Mouse (Mus musculus) liver, embryonic 16.5 days (tissue): ENCODE measurements around the gene H2-DMb1. TPM values are rescaled to one million over a fixed set of nuclear protein-coding genes. Genes with fewer than 3 reads are reported as not detected.

ENCODE experiments used
- ATAC-seq: fragments of 200-750 bp; cut with Nextera tagmentation; 2 replicates; pipeline ENCODE4 v1.8.0; 2017; ENCODE audit warnings: low read depth, mild to moderate bottlenecking, moderate number of reproducible peaks, moderate library complexity
- H3K27ac ChIP-seq: fragments of 300-500 bp; sonication (generic); 2 replicates; pipeline ENCODE4 v1.5.1; 2014; ENCODE audit warnings: mild to moderate bottlenecking, low read length
- H3K27me3 ChIP-seq: fragments of 300-500 bp; sonication (generic); 2 replicates; pipeline ENCODE4 v1.6.1; 2014; ENCODE audit warnings: low read depth, low read length, mixed read lengths; ENCODE audit not compliant: control insufficient read depth, insufficient read depth
- H3K36me3 ChIP-seq: fragments of 300-500 bp; sonication (generic); 2 replicates; pipeline ENCODE4 v1.6.1; 2014; ENCODE audit warnings: mild to moderate bottlenecking; ENCODE audit not compliant: control insufficient read depth, insufficient read depth
- H3K4me1 ChIP-seq: fragments of 300-500 bp; sonication (generic); 2 replicates; pipeline ENCODE4 v1.6.1; 2014; ENCODE audit warnings: low read depth, low read length, mixed read lengths; ENCODE audit not compliant: control insufficient read depth
- H3K4me2 ChIP-seq: fragments of 300-500 bp; sonication (generic); 2 replicates; pipeline ENCODE4 v1.6.1; 2014; ENCODE audit warnings: low read depth, low read length, mixed read lengths
- H3K4me3 ChIP-seq: fragments of 300-500 bp; sonication (generic); 2 replicates; pipeline ENCODE4 v1.5.1; 2014; ENCODE audit warnings: low read depth, mild to moderate bottlenecking, low read length
- H3K9ac ChIP-seq: fragments of 300-500 bp; sonication (generic); 2 replicates; pipeline ENCODE4 v1.6.1; 2014; ENCODE audit warnings: low read depth, low read length
- H3K9me3 ChIP-seq: fragments of 300-500 bp; sonication (generic); replicated peaks from 2 replicates; pipeline ENCODE4 v1.6.1; 2016; ENCODE audit warnings: low read length; ENCODE audit not compliant: control insufficient read depth
- WGBS: fragments of 180-500 bp; shearing (Covaris S2); extraction: QIAGEN DNeasy Blood & Tissue Kit; methylation state at CpG from one replicate; pipeline ENCODE4 v1.1.7; 2014; ENCODE audit not compliant: insufficient replicate concordance; 5-methylcytosine and 5-hydroxymethylcytosine counted together
- polyA plus RNA-seq: library from polyadenylated mRNA; unstranded; fragments of >200 nt; fragmentation: Nextera tagmentation; extraction: Ambion mirVana; gene quantifications from 2 replicates; pipeline ENCODE4 v1.2.1, GENCODE M21; 2015

H2-DMb1 gene
- polyA plus RNA-seq, 1 experiment from 2014 or later = 1.5 TPM

DNA sequence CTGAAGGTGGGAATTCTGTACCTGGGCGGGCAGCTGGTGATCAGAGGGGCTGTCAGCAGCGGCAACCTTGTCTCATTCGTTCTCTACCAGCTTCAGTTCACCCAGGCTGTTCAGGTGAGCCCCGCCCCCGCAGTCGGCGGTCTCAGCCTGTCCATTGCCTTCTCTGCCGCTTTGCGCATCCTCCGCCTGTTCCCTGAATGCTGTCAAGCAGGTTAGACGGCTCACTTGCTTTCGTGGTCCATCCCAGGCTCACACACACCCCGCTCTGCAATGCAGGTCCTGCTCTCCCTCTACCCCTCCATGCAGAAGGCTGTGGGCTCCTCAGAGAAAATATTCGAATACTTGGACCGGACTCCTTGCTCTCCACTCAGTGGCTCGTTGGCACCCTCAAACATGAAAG is 40.0 kb downstream of the H2-DMb1 start:
- no peaks in the 10 kb centered on the region for H3K9me3 ChIP-seq
- ATAC-seq = no peak
- H3K27me3 ChIP-seq = peaks cover 19% of the 10 kb centered on the region
- H3K4me3 ChIP-seq = no peak overlapping the region
- H3K4me2 ChIP-seq = no peak overlapping the region
- H3K27ac ChIP-seq = no peak overlapping the region
- H3K9ac ChIP-seq = no peak overlapping the region
- H3K36me3 ChIP-seq = no peaks in the 10 kb centered on the region
- WGBS = 51% methylated on average over 16 of the region's 16 CpGs
- peaks cover 17% of the 10 kb centered on the region for H3K4me1 ChIP-seq

DNA sequence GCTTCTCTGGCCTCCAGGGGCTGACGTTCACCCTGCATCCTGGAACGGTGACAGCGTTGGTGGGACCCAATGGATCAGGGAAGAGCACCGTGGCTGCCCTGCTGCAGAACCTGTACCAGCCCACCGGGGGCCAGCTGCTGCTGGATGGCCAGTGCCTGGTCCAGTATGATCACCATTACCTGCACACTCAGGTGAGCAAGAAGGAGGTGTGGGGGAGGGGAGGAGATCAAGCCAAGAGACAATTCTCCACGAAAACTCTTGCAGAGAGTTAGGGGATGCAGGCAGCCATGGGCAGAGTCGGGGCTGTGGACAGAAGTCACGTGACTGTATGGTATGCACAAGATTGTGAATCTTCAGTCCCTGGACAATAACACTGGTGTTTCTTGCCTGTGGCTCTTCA is 40.6 kb downstream of the H2-DMb1 start:
- 58% methylated on average over 8 of the region's 8 CpGs for WGBS
- no peaks in the 10 kb centered on the region for H3K36me3 ChIP-seq
- peaks cover 24% of the 10 kb centered on the region for H3K27me3 ChIP-seq
- H3K27ac ChIP-seq = no peak overlapping the region
- H3K4me2 ChIP-seq = no peak overlapping the region
- no peak overlapping the region for H3K9ac ChIP-seq
- H3K9me3 ChIP-seq = no peaks in the 10 kb centered on the region
- peaks cover 12% of the 10 kb centered on the region for H3K4me1 ChIP-seq
- ATAC-seq = no peak
- H3K4me3 ChIP-seq = no peak overlapping the region

DNA sequence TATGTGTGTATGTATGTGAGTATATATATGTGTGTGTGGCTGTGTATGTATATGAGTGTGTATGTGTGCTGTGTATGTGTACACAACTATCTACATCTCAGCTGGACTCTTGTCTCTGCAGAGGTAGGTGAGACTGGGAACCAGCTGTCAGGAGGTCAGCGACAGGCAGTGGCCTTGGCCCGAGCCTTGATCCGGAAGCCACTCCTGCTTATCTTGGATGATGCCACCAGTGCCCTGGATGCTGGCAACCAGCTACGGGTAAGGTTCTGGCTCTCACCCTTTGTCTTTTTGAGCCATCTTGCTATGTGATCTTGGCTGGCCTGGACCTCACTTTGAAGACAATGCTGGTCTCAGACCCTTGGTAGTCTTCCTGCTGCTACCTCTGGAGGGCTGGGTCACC is 41.9 kb downstream of the H2-DMb1 start:
- Histone ChIP-seq H3K36me3 (no peaks in the 10 kb centered on the region), H3K4me1 (peaks cover 12% of the 10 kb centered on the region), H3K4me3 (no peak overlapping the region), H3K9ac (no peak overlapping the region), H3K27me3 (peaks cover 24% of the 10 kb centered on the region), H3K9me3 (no peaks in the 10 kb centered on the region), H3K4me2 (no peak overlapping the region), H3K27ac (no peak overlapping the region)
- ATAC-seq = no peak
- 72% methylated on average over 4 of the region's 4 CpGs for WGBS

DNA sequence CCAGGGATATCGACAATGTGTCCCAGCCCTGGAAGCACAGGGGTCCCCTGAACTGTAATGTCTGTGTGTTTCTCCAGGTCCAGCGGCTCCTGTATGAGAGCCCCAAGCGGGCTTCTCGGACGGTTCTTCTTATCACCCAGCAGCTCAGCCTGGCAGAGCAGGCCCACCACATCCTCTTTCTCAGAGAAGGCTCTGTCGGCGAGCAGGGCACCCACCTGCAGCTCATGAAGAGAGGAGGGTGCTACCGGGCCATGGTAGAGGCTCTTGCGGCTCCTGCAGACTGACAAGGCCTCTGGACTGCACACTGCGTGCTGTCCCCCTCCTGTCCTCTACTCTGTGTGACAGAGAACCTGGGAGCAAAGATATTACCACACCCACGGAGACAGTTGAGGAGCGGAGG is 43.6 kb downstream of the H2-DMb1 start:
- H3K27me3 ChIP-seq = peaks cover 24% of the 10 kb centered on the region
- H3K36me3 ChIP-seq = no peaks in the 10 kb centered on the region
- H3K4me1 ChIP-seq = peaks cover 12% of the 10 kb centered on the region
- H3K4me2 ChIP-seq = no peak overlapping the region
- no peak; the same call in 1 of the 2 replicates for ATAC-seq
- H3K9me3 ChIP-seq = no peaks in the 10 kb centered on the region
- no peak overlapping the region for H3K27ac ChIP-seq
- no peak overlapping the region for H3K4me3 ChIP-seq
- H3K9ac ChIP-seq = no peak overlapping the region
- WGBS = 13% methylated on average over 12 of the region's 12 CpGs

DNA sequence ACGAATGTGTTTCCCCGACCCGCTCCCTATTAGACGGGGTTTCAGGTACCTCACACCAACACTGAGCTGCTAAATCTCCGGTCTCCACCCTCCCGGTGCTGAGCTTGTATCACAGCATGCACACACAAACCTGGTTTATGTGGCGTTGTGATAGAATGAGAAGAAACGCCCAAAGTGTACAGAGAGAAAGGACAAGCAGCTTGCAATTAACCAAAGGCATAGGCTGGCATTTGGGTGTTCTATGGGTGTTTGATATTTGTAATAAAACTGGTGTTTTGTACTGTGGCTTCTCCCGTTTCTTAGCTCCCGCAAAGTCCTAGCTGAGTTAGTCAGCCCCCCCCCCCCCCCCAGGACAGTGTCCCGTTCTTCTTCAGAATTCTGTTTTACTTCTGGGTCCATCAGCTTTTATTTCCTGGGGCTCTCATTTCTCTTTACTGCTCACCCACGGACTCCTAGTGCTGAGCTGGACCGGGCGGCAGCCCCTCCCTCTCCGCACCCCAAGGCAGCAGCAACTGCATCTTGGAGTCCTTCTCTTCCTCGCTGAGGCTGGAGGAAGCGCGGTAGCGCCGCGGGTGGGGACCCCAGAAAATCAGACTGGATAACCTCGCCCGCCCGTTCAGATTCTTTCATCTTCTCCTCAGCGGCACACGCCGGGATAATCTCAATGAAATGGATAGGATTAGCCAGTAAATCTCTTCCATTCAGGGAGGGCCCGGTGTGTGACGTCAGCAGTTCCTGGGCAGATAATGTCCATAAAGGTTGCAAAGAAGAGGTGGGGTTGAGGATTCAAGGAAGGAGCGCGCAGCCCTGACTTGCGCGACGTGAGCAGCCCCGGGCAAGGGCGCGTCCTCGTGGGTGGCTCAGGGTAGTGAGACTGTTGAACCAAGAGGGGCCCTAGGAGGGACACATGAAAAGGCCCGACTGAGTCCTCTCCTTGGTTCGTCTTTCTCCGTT is 44.3 kb downstream of the H2-DMb1 start, which contains the start of gene Psmb8:
TSS of gene Psmb8 (plus strand) at position 781 of the 954 bp plus-strand sequence.
- peaks cover 24% of the 10 kb centered on the region for H3K27me3 ChIP-seq
- no peak within 1 kb of the TSS for H3K27ac ChIP-seq
- ATAC-seq = peak; percentile 62

DNA sequence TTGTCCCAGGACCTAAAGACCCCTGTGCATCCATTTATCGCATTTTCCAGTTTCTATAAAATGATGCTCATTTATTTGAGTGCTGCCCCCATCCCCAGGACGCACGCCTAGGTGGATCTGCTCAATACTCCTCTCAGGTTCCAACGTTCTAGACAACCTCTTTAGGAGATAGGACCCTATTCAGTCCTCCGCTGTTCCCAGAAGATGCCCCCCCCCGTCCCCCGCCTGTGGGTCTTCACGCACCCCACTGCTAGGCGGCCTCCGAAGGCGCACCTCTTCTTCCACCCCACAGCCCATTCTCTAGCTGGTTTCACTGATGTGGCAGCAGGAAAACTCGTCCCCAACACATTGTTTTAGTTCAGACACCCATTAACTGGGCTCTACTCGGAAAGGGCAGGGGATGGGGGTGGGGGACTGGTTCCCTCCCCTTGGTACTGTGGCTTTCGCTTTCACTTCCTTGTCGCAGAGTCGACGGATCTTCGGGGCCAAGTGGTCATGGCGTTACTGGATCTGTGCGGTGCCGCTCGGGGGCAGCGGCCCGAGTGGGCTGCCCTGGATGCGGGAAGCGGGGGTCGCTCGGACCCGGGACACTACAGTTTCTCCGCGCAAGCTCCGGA is 45.1 kb downstream of the H2-DMb1 start:
- ATAC-seq = peak; percentile 44
- WGBS = 1% methylated on average over 32 of the region's 32 CpGs
- Histone ChIP-seq H3K9me3 (no peaks in the 10 kb centered on the region), H3K4me3 (peak overlapping the region; percentile 63), H3K27ac (no peak overlapping the region), H3K27me3 (peaks cover 24% of the 10 kb centered on the region), H3K36me3 (no peaks in the 10 kb centered on the region), H3K9ac (peak overlapping the region; percentile 34), H3K4me2 (peak overlapping the region; percentile 71), H3K4me1 (peaks cover 12% of the 10 kb centered on the region)

More for the DNA sequence above, 44.3 kb downstream of the H2-DMb1 start, which contains the start of gene Psmb8:
- Histone ChIP-seq H3K36me3 (no peaks in the 10 kb centered on the region), H3K4me3 (peak within 1 kb of the TSS; percentile 63), H3K4me1 (peaks cover 12% of the 10 kb centered on the region), H3K9me3 (no peaks in the 10 kb centered on the region), H3K9ac (peak within 1 kb of the TSS; percentile 34), H3K4me2 (peak within 1 kb of the TSS; percentile 71)
- 6% methylated on average over 41 of the region's 41 CpGs for WGBS

DNA sequence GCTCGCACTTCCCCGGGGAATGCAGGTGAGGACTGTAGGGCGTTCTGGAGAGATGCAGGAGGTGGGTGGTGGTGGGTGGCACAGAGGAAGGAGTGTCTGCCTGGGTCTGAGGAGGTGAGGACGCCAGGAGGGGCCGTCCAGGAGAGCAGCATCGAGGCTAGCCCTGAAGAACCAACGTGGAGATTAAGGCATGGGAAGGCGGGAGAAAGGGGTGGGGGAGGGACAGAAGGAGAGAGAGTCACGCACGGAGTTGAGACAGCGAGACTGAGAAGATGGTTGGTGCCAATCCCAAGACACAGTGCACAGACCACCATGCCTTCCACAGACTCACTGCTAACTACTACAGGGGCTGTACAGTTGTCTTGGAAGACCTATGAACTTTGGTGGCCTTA is 45.6 kb downstream of the H2-DMb1 start:
- Histone ChIP-seq H3K27me3 (peaks cover 24% of the 10 kb centered on the region), H3K4me3 (peak overlapping the region; percentile 63), H3K4me1 (peaks cover 12% of the 10 kb centered on the region), H3K36me3 (no peaks in the 10 kb centered on the region), H3K9ac (peak overlapping the region; percentile 34), H3K27ac (no peak overlapping the region), H3K9me3 (no peaks in the 10 kb centered on the region), H3K4me2 (peak overlapping the region; percentile 71)
- WGBS = 4% methylated on average over 11 of the region's 11 CpGs
- no peak for ATAC-seq

DNA sequence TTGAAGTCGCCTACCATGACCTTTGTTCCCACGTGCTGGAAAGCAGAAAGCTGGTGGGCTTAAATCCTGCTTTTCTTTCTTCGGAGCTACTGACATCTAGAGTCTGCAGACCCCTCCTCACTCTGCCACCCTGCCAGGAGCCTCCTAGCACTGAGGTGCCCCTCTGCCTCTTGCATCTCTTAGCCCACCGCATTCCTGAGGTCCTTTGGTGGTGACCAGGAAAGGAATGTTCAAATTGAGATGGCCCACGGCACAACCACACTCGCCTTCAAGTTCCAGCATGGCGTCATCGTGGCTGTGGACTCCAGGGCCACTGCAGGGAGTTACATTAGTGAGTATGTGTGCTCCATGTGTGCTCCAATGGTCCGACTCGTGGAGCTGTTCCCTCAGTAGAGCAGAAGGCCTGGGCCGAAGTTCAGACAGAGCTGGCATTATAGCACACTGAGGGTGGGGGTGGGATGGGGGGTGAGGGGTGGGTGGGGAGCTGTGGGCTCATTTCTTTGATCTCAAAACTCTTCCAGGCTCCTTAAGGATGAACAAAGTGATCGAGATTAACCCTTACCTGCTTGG is 46.3 kb downstream of the H2-DMb1 start:
- no peak overlapping the region for H3K4me2 ChIP-seq
- no peak overlapping the region for H3K4me3 ChIP-seq
- H3K9ac ChIP-seq = no peak overlapping the region
- no peak for ATAC-seq
- WGBS = 57% methylated on average over 12 of the region's 12 CpGs
- H3K27ac ChIP-seq = no peak overlapping the region
- no peaks in the 10 kb centered on the region for H3K9me3 ChIP-seq
- peaks cover 16% of the 10 kb centered on the region for H3K4me1 ChIP-seq
- no peaks in the 10 kb centered on the region for H3K36me3 ChIP-seq
- H3K27me3 ChIP-seq = peaks cover 24% of the 10 kb centered on the region
